Comparison of ENCODE assay signal across 18 mouse cellular contexts in the genomic region with DNA sequence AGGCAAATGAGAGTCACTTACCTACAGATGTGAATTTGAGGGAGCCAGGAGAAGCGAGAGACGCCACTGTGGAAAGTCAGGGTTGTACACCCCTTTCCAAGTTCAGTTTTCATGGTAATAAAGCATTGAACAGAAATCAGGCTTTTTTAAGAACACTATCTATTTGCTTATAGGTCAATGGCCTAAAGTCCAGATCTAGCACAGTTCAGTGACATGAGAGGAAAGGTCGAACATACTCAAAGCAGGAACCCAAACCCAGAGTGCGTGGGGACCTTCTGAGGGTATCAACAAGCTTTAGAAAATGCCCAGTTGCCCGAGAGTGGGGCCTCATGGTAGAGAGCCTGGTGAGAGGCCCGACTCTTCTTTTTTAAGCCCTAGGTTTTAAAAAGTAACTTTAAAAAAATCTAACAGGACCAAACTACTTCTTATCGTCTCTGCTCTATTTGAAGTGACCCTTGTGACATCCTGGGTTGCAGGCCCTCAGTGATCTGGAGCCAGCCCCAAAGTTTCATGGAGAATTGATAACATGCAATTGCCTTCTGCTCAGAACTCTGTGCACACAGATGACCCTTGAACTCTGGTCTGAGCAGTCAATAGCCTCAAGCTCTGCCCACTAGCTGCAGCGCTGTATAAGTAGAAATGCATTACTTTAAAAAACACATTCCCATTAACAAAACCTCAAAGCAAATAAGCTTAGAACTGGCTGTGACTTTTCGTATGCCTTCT. TPM values are rescaled to one million over a fixed set of nuclear protein-coding genes. Genes with fewer than 3 reads are reported as not detected.
"Had no signal": no experiment of that assay in that cellular context is flagged by ENCODE, and none has a peak within 500 bp of the region (broad histone marks: within the 10 kb centered on the region; RNA-seq: fewer than 3 reads in every experiment).

A gene (minus strand): TSS at position 121 of the 726 bp plus-strand sequence.

- H3K9ac ChIP-seq: limb, embryonic 12.5 days; lung, embryonic 14.5 days; midbrain, embryonic 12.5 days; neural tube, embryonic 12.5 days had no signal

- H3K4me2 ChIP-seq: limb, embryonic 12.5 days; lung, embryonic 14.5 days; midbrain, embryonic 12.5 days; neural tube, embryonic 12.5 days had no signal

- DNase-seq: kidney, adult 9 months; kidney, postnatal 36 days; layer of hippocampus, adult 9-11 months; layer of hippocampus, postnatal 36 days; lung, embryonic 14.5 days; thymus, postnatal 4 days had no signal

- H3K27me3 ChIP-seq: limb, embryonic 12.5 days; midbrain, embryonic 12.5 days; neural tube, embryonic 12.5 days had no signal

- H3K27ac ChIP-seq: kidney, postnatal 0 days; limb, embryonic 12.5 days; midbrain, embryonic 12.5 days; neural tube, embryonic 12.5 days; stomach, postnatal 0 days had no signal

- ATAC-seq: hindbrain, embryonic 16.5 days; inflammation-experienced regulatory T-cells, adult 6 months had no signal

- H3K9me3 ChIP-seq: limb, embryonic 12.5 days; midbrain, embryonic 12.5 days; neural tube, embryonic 12.5 days had no signal

- H3K36me3 ChIP-seq: limb, embryonic 12.5 days; midbrain, embryonic 12.5 days; neural tube, embryonic 12.5 days had no signal

- H3K4me1 ChIP-seq: limb, embryonic 12.5 days; midbrain, embryonic 12.5 days; neural tube, embryonic 12.5 days had no signal

- H3K4me3 ChIP-seq: limb, embryonic 12.5 days; midbrain, embryonic 12.5 days; myocyte; neural tube, embryonic 12.5 days had no signal

RNA-seq across cellular contexts. Expression of the gene that starts here (rescaled TPM):
- total RNA-seq: layer of hippocampus, adult 18-20 months; layer of hippocampus, postnatal 36 days; left cerebral cortex, adult 8-10 months; left cerebral cortex, postnatal 36 days; megakaryocyte-erythroid progenitor cell, adult 5-6 weeks had no signal
- polyA plus RNA-seq: inflammation-experienced regulatory T-cells, adult 6 months; limb, embryonic 12.5 days; lung, embryonic 14.5 days; midbrain, embryonic 12.5 days; myocyte; neural tube, embryonic 12.5 days had no signal
